Mouse (Mus musculus): ENCODE results near the gene Hsd3b6. TPM values are rescaled to one million over a fixed set of nuclear protein-coding genes. Genes with fewer than 3 reads are reported as not detected.

Gene Hsd3b6
- not detected for polyA plus RNA-seq (2012; fragmentation: generic; extraction: Trizol)
- long read RNA-seq, experiment 1: 0 reads
- long read RNA-seq, experiment 2: 0 reads

DNA sequence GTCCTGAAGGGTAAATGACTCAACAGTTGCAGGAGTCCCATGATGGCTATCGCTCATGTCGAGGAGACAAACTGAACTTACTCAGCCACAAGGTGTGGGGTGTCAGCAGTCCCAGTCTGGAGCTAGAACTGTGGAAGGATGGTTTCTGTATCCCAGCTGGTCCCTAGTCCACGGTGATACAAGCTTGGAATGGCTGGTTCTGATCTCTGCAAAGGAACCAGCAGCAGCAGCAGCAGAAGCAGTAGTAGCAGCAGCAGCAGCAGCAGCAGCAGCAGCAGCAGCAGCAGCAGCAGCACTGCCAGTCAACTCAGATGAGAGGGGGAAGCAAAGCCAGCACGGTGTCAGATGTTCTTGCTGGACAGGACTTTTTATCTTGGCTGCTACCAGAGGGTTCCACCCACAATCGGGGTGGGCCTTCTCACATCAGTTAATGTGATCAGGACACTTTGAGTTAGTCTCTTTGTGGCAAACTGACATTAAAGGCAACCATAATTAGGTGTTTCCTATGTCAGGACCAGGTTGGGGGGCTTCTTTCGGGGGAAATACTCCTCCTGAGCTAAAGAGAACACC, at the start of gene Hsd3b6:
TSS of gene Hsd3b6 (minus strand) at position 343 of the 570 bp plus-strand sequence.
- H3K79me2 ChIP-seq (ENCODE audit: control insufficient read depth, insufficient read depth): no peaks in the 10 kb centered on the region
- no peaks in the 10 kb centered on the region for H3K36me3 ChIP-seq (ENCODE audit: control insufficient read depth, insufficient read depth)
- H3K27me3 ChIP-seq (ENCODE audit: control insufficient read depth, insufficient read depth, insufficient read length): no peaks in the 10 kb centered on the region
- no peak within 1 kb of the TSS for H3ac ChIP-seq (ENCODE audit: control insufficient read depth, insufficient read length, low read depth)
- no peak within 1 kb of the TSS for H3K4me3 ChIP-seq (ENCODE audit: insufficient read depth, poor library complexity, severe bottlenecking)
- H3K79me3 ChIP-seq (ENCODE audit: low read depth): no peaks in the 10 kb centered on the region
- TF ChIP-seq MAX (IDR thresholded peaks at IDR 0.05) (no peak), CEBPB (IDR thresholded peaks at IDR 0.05; ENCODE audit: low read depth) (no peak), USF1 (IDR thresholded peaks at IDR 0.05; ENCODE audit: low read depth) (no peak), CTCF (IDR thresholded peaks at IDR 0.05; ENCODE audit: control insufficient read depth, insufficient read depth, insufficient read length) (no peak), FOSL1 (IDR thresholded peaks at IDR 0.05; ENCODE audit: insufficient read depth, low read length, poor library complexity, severe bottlenecking) (no peak), MYOG (IDR thresholded peaks at IDR 0.05; ENCODE audit: control insufficient read depth, extremely low read depth, insufficient read length) (no peak), MYOD1 (IDR thresholded peaks at IDR 0.05; ENCODE audit: control insufficient read depth, insufficient read length, low read depth) (no peak)

DNA sequence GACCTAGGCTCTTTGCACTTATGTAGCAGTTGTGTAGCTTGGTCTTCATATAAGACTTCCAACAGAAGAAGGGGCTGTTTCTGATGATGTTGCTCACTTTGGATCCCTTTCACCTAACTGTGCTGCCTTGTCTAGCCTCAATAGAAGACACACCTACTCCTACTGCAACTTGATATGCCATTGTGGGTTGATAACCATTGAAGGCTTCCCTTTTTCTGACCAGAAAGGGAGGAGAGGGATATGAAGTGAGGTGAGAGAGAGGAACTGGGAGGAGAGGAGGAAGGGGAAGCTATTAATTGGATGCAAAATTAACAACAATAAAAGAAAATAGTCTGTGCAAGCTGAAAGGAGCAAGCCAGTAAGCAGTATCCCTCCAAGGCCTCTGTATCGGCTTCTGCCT, 48.6 kb upstream of the Hsd3b6 start:
- no peak for TF ChIP-seq FOSL1 (IDR thresholded peaks at IDR 0.05; ENCODE audit: insufficient read depth, low read length, poor library complexity, severe bottlenecking)
- no peak for TF ChIP-seq MAX (IDR thresholded peaks at IDR 0.05)
- TF ChIP-seq MYOG (IDR thresholded peaks at IDR 0.05; ENCODE audit: control insufficient read depth, extremely low read depth, insufficient read length): no peak
- TF ChIP-seq MYOD1 (IDR thresholded peaks at IDR 0.05; ENCODE audit: control insufficient read depth, insufficient read length, low read depth): no peak
- TF ChIP-seq CEBPB (IDR thresholded peaks at IDR 0.05; ENCODE audit: low read depth): no peak
- TF ChIP-seq CTCF (IDR thresholded peaks at IDR 0.05; ENCODE audit: control insufficient read depth, insufficient read depth, insufficient read length): no peak
- no peak for TF ChIP-seq USF1 (IDR thresholded peaks at IDR 0.05; ENCODE audit: low read depth)
- Histone ChIP-seq H3K27me3 (ENCODE audit: control insufficient read depth, insufficient read depth, insufficient read length) (no peaks in the 10 kb centered on the region), H3K79me3 (ENCODE audit: low read depth) (no peaks in the 10 kb centered on the region), H3K79me2 (ENCODE audit: control insufficient read depth, insufficient read depth) (no peaks in the 10 kb centered on the region), H3K36me3 (ENCODE audit: control insufficient read depth, insufficient read depth) (no peaks in the 10 kb centered on the region), H3ac (ENCODE audit: control insufficient read depth, insufficient read length, low read depth) (no peak overlapping the region), H3K4me3 (ENCODE audit: insufficient read depth, poor library complexity, severe bottlenecking) (no peak overlapping the region)

DNA sequence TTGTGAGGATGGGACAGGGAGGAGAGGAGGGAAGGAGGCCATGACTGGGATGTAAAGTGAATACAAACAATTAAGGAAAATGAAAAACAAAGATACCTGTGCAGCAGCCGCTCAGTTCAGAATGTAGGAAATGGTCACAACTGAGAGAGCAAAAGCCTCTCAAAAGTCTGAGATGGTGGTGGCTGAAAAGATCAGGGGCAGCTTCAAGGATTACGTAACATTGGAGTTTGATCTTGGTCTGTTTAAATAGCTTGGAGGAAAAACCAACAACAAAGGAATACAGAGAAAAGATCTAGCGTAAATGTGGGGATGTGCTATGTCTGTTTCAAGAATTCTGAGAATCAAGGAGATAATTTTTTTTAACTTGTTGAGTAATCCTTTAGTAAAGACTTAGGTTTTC, 45.3 kb upstream of the Hsd3b6 start, which contains the start of gene Hsd3b1:
TSS of gene Hsd3b1 (minus strand) at position 219 of the 400 bp plus-strand sequence.
- no peak for TF ChIP-seq CTCF (IDR thresholded peaks at IDR 0.05; ENCODE audit: control insufficient read depth, insufficient read depth, insufficient read length)
- Histone ChIP-seq H3K27me3 (ENCODE audit: control insufficient read depth, insufficient read depth, insufficient read length) (no peaks in the 10 kb centered on the region), H3ac (ENCODE audit: control insufficient read depth, insufficient read length, low read depth) (no peak within 1 kb of the TSS)

DNA sequence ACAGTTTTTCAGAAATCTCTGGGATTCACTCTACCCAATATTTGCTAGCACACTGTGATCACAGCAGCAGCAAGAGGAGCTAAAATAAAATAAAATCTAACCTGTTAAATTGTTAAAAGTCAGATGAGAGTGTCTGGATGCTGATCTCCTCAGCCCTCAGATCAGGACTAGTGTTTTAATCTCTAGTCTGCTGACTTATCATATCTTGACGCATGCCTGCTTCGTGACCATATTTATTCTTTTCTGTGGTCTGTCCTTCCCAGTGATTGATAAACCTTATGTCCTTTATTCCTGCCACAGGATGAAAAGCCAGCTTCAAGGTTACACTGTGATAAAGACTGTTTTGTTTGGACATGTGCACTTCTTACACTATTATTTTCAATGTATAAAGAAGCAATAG, 43.8 kb upstream of the Hsd3b6 start:
- Histone ChIP-seq H3K79me2 (ENCODE audit: control insufficient read depth, insufficient read depth) (no peaks in the 10 kb centered on the region), H3K79me3 (ENCODE audit: low read depth) (no peaks in the 10 kb centered on the region), H3ac (ENCODE audit: control insufficient read depth, insufficient read length, low read depth) (no peak overlapping the region), H3K27me3 (ENCODE audit: control insufficient read depth, insufficient read depth, insufficient read length) (no peaks in the 10 kb centered on the region), H3K4me3 (ENCODE audit: insufficient read depth, poor library complexity, severe bottlenecking) (no peak overlapping the region), H3K36me3 (ENCODE audit: control insufficient read depth, insufficient read depth) (no peaks in the 10 kb centered on the region)
- TF ChIP-seq MYOD1 (IDR thresholded peaks at IDR 0.05; ENCODE audit: control insufficient read depth, insufficient read length, low read depth) (no peak), USF1 (IDR thresholded peaks at IDR 0.05; ENCODE audit: low read depth) (no peak), CTCF (IDR thresholded peaks at IDR 0.05; ENCODE audit: control insufficient read depth, insufficient read depth, insufficient read length) (no peak), MAX (IDR thresholded peaks at IDR 0.05) (no peak), CEBPB (IDR thresholded peaks at IDR 0.05; ENCODE audit: low read depth) (no peak), FOSL1 (IDR thresholded peaks at IDR 0.05; ENCODE audit: insufficient read depth, low read length, poor library complexity, severe bottlenecking) (no peak), MYOG (IDR thresholded peaks at IDR 0.05; ENCODE audit: control insufficient read depth, extremely low read depth, insufficient read length) (no peak)

More for the DNA sequence above, 45.3 kb upstream of the Hsd3b6 start, which contains the start of gene Hsd3b1:
- Histone ChIP-seq H3K79me2 (ENCODE audit: control insufficient read depth, insufficient read depth) (no peaks in the 10 kb centered on the region), H3K36me3 (ENCODE audit: control insufficient read depth, insufficient read depth) (no peaks in the 10 kb centered on the region), H3K4me3 (ENCODE audit: insufficient read depth, poor library complexity, severe bottlenecking) (no peak within 1 kb of the TSS), H3K79me3 (ENCODE audit: low read depth) (no peaks in the 10 kb centered on the region)

DNA sequence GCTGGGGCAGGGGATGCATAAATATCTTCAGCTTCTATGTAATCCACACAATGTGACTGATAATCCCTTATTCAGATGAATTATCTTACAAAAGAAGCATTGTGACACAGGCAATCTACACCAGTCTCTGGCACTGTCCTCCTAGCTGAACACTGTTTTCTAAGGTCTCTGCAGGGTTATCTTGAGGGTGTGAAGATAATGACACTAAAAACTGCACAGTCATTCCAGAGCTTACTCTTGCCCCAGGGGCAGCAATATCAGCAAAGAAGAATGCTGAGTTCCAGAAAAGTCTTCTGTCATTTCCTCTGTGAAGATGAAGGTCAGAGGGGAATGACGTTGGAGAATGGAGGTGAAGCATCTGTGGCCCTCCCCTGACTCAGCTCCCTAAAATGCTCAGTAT, 42.6 kb upstream of the Hsd3b6 start:
- Histone ChIP-seq H3K27me3 (ENCODE audit: control insufficient read depth, insufficient read depth, insufficient read length) (no peaks in the 10 kb centered on the region), H3K79me2 (ENCODE audit: control insufficient read depth, insufficient read depth) (no peaks in the 10 kb centered on the region), H3ac (ENCODE audit: control insufficient read depth, insufficient read length, low read depth) (no peak overlapping the region), H3K4me3 (ENCODE audit: insufficient read depth, poor library complexity, severe bottlenecking) (no peak overlapping the region), H3K36me3 (ENCODE audit: control insufficient read depth, insufficient read depth) (no peaks in the 10 kb centered on the region), H3K79me3 (ENCODE audit: low read depth) (no peaks in the 10 kb centered on the region)
- TF ChIP-seq MAX (IDR thresholded peaks at IDR 0.05) (no peak), MYOG (IDR thresholded peaks at IDR 0.05; ENCODE audit: control insufficient read depth, extremely low read depth, insufficient read length) (no peak), FOSL1 (IDR thresholded peaks at IDR 0.05; ENCODE audit: insufficient read depth, low read length, poor library complexity, severe bottlenecking) (no peak), MYOD1 (IDR thresholded peaks at IDR 0.05; ENCODE audit: control insufficient read depth, insufficient read length, low read depth) (no peak), USF1 (IDR thresholded peaks at IDR 0.05; ENCODE audit: low read depth) (no peak), CEBPB (IDR thresholded peaks at IDR 0.05; ENCODE audit: low read depth) (no peak), CTCF (IDR thresholded peaks at IDR 0.05; ENCODE audit: control insufficient read depth, insufficient read depth, insufficient read length) (no peak)

DNA sequence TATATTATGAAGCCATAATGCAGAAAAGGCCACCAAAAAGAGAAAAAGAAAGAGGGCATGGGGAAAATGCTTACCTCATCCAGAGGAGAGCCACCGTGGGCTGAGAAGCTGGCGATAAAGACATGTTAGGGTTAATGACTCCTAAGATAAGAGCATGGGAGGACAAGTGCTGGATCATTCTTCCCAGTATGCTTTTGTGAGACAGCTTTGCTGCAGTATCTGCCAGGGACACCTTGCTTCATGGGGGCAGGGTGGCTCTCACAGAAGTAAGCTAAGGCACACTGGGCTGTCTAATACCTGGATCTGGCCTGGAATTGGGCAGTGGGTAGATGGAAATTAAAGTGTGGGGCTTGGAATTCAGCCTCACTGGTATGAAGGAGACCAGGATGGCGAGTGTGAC, 40.9 kb upstream of the Hsd3b6 start:
- Histone ChIP-seq H3ac (ENCODE audit: control insufficient read depth, insufficient read length, low read depth) (no peak overlapping the region), H3K27me3 (ENCODE audit: control insufficient read depth, insufficient read depth, insufficient read length) (no peaks in the 10 kb centered on the region), H3K36me3 (ENCODE audit: control insufficient read depth, insufficient read depth) (no peaks in the 10 kb centered on the region), H3K4me3 (ENCODE audit: insufficient read depth, poor library complexity, severe bottlenecking) (no peak overlapping the region), H3K79me3 (ENCODE audit: low read depth) (no peaks in the 10 kb centered on the region), H3K79me2 (ENCODE audit: control insufficient read depth, insufficient read depth) (no peaks in the 10 kb centered on the region)
- TF ChIP-seq FOSL1 (IDR thresholded peaks at IDR 0.05; ENCODE audit: insufficient read depth, low read length, poor library complexity, severe bottlenecking) (no peak), MAX (IDR thresholded peaks at IDR 0.05) (no peak), MYOG (IDR thresholded peaks at IDR 0.05; ENCODE audit: control insufficient read depth, extremely low read depth, insufficient read length) (no peak), USF1 (IDR thresholded peaks at IDR 0.05; ENCODE audit: low read depth) (no peak), MYOD1 (IDR thresholded peaks at IDR 0.05; ENCODE audit: control insufficient read depth, insufficient read length, low read depth) (no peak), CEBPB (IDR thresholded peaks at IDR 0.05; ENCODE audit: low read depth) (no peak), CTCF (IDR thresholded peaks at IDR 0.05; ENCODE audit: control insufficient read depth, insufficient read depth, insufficient read length) (no peak)
